In the genomic region with DNA sequence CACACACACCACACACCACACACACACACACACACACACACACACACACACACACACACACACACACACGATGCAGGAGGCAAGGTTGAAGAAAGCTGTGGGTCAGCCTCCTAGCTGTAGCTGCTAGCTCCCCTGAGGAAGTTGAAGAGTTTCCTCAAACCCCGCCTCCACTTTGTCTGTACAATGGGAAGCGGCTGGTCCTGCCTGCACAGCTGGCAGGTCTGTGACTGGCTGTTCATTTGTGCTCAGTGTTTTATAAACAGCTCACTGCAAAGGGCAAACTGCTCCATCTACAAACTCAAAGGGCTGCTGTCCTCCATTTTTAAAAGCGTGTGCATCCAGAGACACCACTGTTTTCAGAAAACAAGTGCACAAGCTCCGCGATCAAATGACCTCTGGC, we compare ENCODE assay signal across 8 mouse cellular contexts.
DNase-seq lines count a peak whose midpoint lies in the region; ATAC-seq lines count a peak whose summit lies in the region.

No protein-coding gene starts in this region.

- H3K27ac ChIP-seq in forebrain, embryonic 14.5 days (ENCODE audit: low read depth, low read length) = no peak overlapping the region
- H3K27ac ChIP-seq in forebrain, embryonic 15.5 days (replicated peaks) = no peak overlapping the region

- H3K36me3 ChIP-seq in forebrain, embryonic 14.5 days (ENCODE audit: control insufficient read depth, insufficient read depth, low read length) = no peaks in the 10 kb centered on the region; the same call in 1 of the 2 replicates
- H3K36me3 ChIP-seq in forebrain, embryonic 15.5 days = peaks cover under 1% of the 10 kb centered on the region; the same call in 1 of the 2 replicates

- no peak overlapping the region for H3K4me3 ChIP-seq in forebrain, embryonic 14.5 days (ENCODE audit: low read depth, low read length)
- no peak overlapping the region for H3K4me3 ChIP-seq in forebrain, embryonic 15.5 days

- no peak overlapping the region for H3K9ac ChIP-seq in forebrain, embryonic 14.5 days (ENCODE audit: low read length)
- no peak overlapping the region for H3K9ac ChIP-seq in forebrain, embryonic 15.5 days (replicated peaks)

- intact Hi-C loops in heart, postnatal 10 days (cut with DNase I) = loop anchor here (5.0 to 10.0 kb wide), 2 partner anchors 1116 to 1418 kb away; no protein-coding TSS in a partner anchor

- ATAC-seq in forebrain, embryonic 14.5 days = no peak
- ATAC-seq in forebrain, embryonic 15.5 days (replicated peaks) = no peak
- peak; percentile 52 for ATAC-seq in CD4-positive, CD25-positive, alpha-beta regulatory T cell, adult 4 months
- ATAC-seq in megakaryocyte, adult 5-6 weeks (ENCODE audit: poor library complexity, severe bottlenecking) = peak; percentile 71

- H3K4me2 ChIP-seq in forebrain, embryonic 14.5 days (ENCODE audit: low read length) = no peak overlapping the region
- H3K4me2 ChIP-seq in forebrain, embryonic 15.5 days (replicated peaks) = no peak overlapping the region

- no peaks in the 10 kb centered on the region for H3K27me3 ChIP-seq in forebrain, embryonic 14.5 days (replicated peaks; ENCODE audit: control insufficient read depth, insufficient read depth, low read length)
- no peaks in the 10 kb centered on the region for H3K27me3 ChIP-seq in forebrain, embryonic 15.5 days

- peak; percentile 34 for DNase-seq in forebrain, embryonic 14.5 days (ENCODE audit: low spot score)
- peak; percentile 51 to 53 for DNase-seq in heart, postnatal 10 days
- DNase-seq in layer of hippocampus, adult 18-20 months (ENCODE audit: low spot score in 2 of 2) = no peak
- DNase-seq in gastrocnemius, postnatal 4 days (ENCODE audit: low spot score in 2 of 2) = no peak
- no peak for DNase-seq in natural killer cell, adult 2 months (ENCODE audit: low spot score in 2 of 2)

- 0 out of 2 replicates have a peak, but pooled peaks cover 3% of the 10 kb centered on the region for H3K9me3 ChIP-seq in forebrain, embryonic 14.5 days (replicated peaks; ENCODE audit: control insufficient read depth, low read length)
- H3K9me3 ChIP-seq in forebrain, embryonic 15.5 days = no peaks in the 10 kb centered on the region

- WGBS in forebrain, embryonic 14.5 days = 39% methylated on average over 6 of the region's 6 CpGs
- 30% methylated on average over 6 of the region's 6 CpGs for WGBS in forebrain, embryonic 15.5 days

- H3K4me1 ChIP-seq in forebrain, embryonic 14.5 days (ENCODE audit: control insufficient read depth, insufficient read depth, low read length) = peaks cover 3% of the 10 kb centered on the region; the same call in 1 of the 2 replicates
- H3K4me1 ChIP-seq in forebrain, embryonic 15.5 days = peaks cover 7% of the 10 kb centered on the region

Comparison
In these comparisons a context has a peak if more than half of its experiments do, and no peak if none do; other contexts are left out.
1. ATAC-seq: peak in CD4-positive, CD25-positive, alpha-beta regulatory T cell, adult 4 months (single experiment) and megakaryocyte, adult 5-6 weeks (single experiment); none in forebrain, embryonic 14.5 days (single experiment) and forebrain, embryonic 15.5 days (single experiment).
2. DNase-seq: peak in forebrain, embryonic 14.5 days (single experiment) and heart, postnatal 10 days (2 of 2); none in layer of hippocampus, adult 18-20 months (0 of 2), gastrocnemius, postnatal 4 days (0 of 2) and natural killer cell, adult 2 months (0 of 2).